Mouse (Mus musculus) adrenal gland, postnatal 25 days (tissue): ENCODE data around the gene Ptprj. TPM values are rescaled to one million over a fixed set of nuclear protein-coding genes. Genes with fewer than 3 reads are reported as not detected.
A peak's percentile ranks its signal among the peaks of the same experiment; 100 is the strongest.
"Not testable (repeated sequence)": the region's sequence is repeated elsewhere in the genome, so short reads cannot be mapped to it uniquely, and the experiment has no call there.

ENCODE experiments used
- DNase-seq: peaks from one replicate; pipeline ENCODE4 v3.0.0; 2021; ENCODE audit warnings: mixed read lengths
- total RNA-seq: library from RNA; stranded (reverse); gene quantifications from 2 replicates; pipeline ENCODE4 v1.2.3, GENCODE M21; 2021

Gene Ptprj
- total RNA-seq, 1 experiment from 2014 or later = 17.4 TPM

GRCm38 (mm10) chr2:90478531-90478930 lies 101.9 kb downstream of the Ptprj start:
- DNase-seq = no peak

GRCm38 (mm10) chr2:90477617-90478016 lies 102.8 kb downstream of the Ptprj start:
- DNase-seq = no peak

- DNase-seq = no peak
Measured at GRCm38 (mm10) chr2:90476792-90477191, 103.7 kb downstream of the Ptprj start.

- no peak for DNase-seq
Measured at GRCm38 (mm10) chr2:90476319-90476718, 104.1 kb downstream of the Ptprj start.

- peak; percentile 68 for DNase-seq
Measured at GRCm38 (mm10) chr2:90474593-90475405, 105.6 kb downstream of the Ptprj start.

GRCm38 (mm10) chr2:90472701-90473100 lies 107.7 kb downstream of the Ptprj start:
- no peak for DNase-seq

GRCm38 (mm10) chr2:90470122-90470521 lies 110.3 kb downstream of the Ptprj start:
- peak; percentile 37 for DNase-seq

- no peak for DNase-seq
Measured at GRCm38 (mm10) chr2:90466480-90466879, 114.0 kb downstream of the Ptprj start.

GRCm38 (mm10) chr2:90463735-90464134 lies 116.7 kb downstream of the Ptprj start:
- DNase-seq = no peak

GRCm38 (mm10) chr2:90462252-90462651 lies 118.2 kb downstream of the Ptprj start:
- DNase-seq = no peak

- DNase-seq = no peak
Measured at GRCm38 (mm10) chr2:90457946-90458345, 122.5 kb downstream of the Ptprj start.

- DNase-seq = no peak
Measured at GRCm38 (mm10) chr2:90452380-90452779, 128.1 kb downstream of the Ptprj start.

GRCm38 (mm10) chr2:90448967-90449740 lies 131.3 kb downstream of the Ptprj start:
- DNase-seq = no peak

GRCm38 (mm10) chr2:90443811-90444210 lies 136.6 kb downstream of the Ptprj start:
- no peak for DNase-seq

GRCm38 (mm10) chr2:90441811-90442210 lies 138.6 kb downstream of the Ptprj start:
- DNase-seq = not testable (repeated sequence)

GRCm38 (mm10) chr2:90440169-90440568 lies 140.3 kb downstream of the Ptprj start:
- DNase-seq = not testable (repeated sequence)

- DNase-seq = not testable (repeated sequence)
Measured at GRCm38 (mm10) chr2:90437453-90437852, 143.0 kb downstream of the Ptprj start.

GRCm38 (mm10) chr2:90429782-90430181 lies 150.7 kb downstream of the Ptprj start:
- not testable (repeated sequence) for DNase-seq

- not testable (repeated sequence) for DNase-seq
Measured at GRCm38 (mm10) chr2:90428988-90429717, 151.3 kb downstream of the Ptprj start.

GRCm38 (mm10) chr2:90424937-90425336 lies 155.5 kb downstream of the Ptprj start:
- DNase-seq = not testable (repeated sequence)

GRCm38 (mm10) chr2:90422282-90422681 lies 158.2 kb downstream of the Ptprj start:
- not testable (repeated sequence) for DNase-seq

GRCm38 (mm10) chr2:90414110-90414821 lies 166.2 kb downstream of the Ptprj start:
- not testable (repeated sequence) for DNase-seq
